Mouse (Mus musculus) cerebellum, adult 2 months (tissue): ENCODE results near the gene Etv3.

Source experiments
- CTCF ChIP-seq: fragments of 200-500 bp; IDR thresholded peaks from 2 replicates; pipeline ENCODE4 v1.5.1; 2011; ENCODE audit warnings: low read depth, mild to moderate bottlenecking, control low read depth, low read length, moderate library complexity, borderline replicate concordance; ENCODE audit not compliant: insufficient read depth
- POLR2A ChIP-seq: fragments of 200-500 bp; IDR thresholded peaks from 2 replicates; pipeline ENCODE4 v1.6.1; 2011; ENCODE audit warnings: low read length, control low read depth, borderline replicate concordance; ENCODE audit not compliant: insufficient read depth

- no peak for TF ChIP-seq POLR2A
- no peak for TF ChIP-seq CTCF
These were observed 28.2 kb downstream of the Etv3 start for GRCm38 (mm10) chr3:87553196-87553935.
